Mouse (Mus musculus): Measurements from ENCODE around the gene Ranbp3l. TPM values are rescaled to one million over a fixed set of nuclear protein-coding genes. Genes with fewer than 3 reads are reported as not detected.
A peak's percentile ranks its signal among the peaks of the same experiment; 100 is the strongest.

Ranbp3l gene
- polyA plus RNA-seq, 1 experiment from 2014 or later: 0.30 TPM

- ATAC-seq (replicated peaks; ENCODE audit: low FRiP score, low TSS enrichment, low read depth) (no peak), DNase-seq (ENCODE audit: low spot score) (no peak)
- H3K36me3 ChIP-seq (ENCODE audit: control insufficient read depth, insufficient read depth, low read length): no peaks in the 10 kb centered on the region
- peak overlapping the region; percentile 62 for H3K4me2 ChIP-seq (ENCODE audit: low read length)
- H3K27me3 ChIP-seq (replicated peaks; ENCODE audit: control insufficient read depth, insufficient read depth, low read length): no peaks in the 10 kb centered on the region
- H3K9me3 ChIP-seq (ENCODE audit: control insufficient read depth, low read length): no peaks in the 10 kb centered on the region
- peak overlapping the region; percentile 92 for H3K4me3 ChIP-seq (ENCODE audit: low read depth, low read length)
- peaks cover 28% of the 10 kb centered on the region for H3K4me1 ChIP-seq (replicated peaks; ENCODE audit: control insufficient read depth, insufficient read depth, low read length)
- 65% methylated on average over 5 of the region's 5 CpGs for WGBS
- no peak overlapping the region for H3K9ac ChIP-seq (ENCODE audit: low read length)
- H3K27ac ChIP-seq (ENCODE audit: low read depth): no peak overlapping the region
Measured at GRCm38 (mm10) chr15:9073684-9074083, 105.9 kb downstream of the Ranbp3l start.

GRCm38 (mm10) chr15:9074139-9074538, 106.4 kb downstream of the Ranbp3l start:
- Histone ChIP-seq H3K4me2 (ENCODE audit: low read length) (peak overlapping the region; percentile 62), H3K27ac (ENCODE audit: low read depth) (no peak overlapping the region), H3K9ac (ENCODE audit: low read length) (no peak overlapping the region), H3K4me3 (ENCODE audit: low read depth, low read length) (no peak overlapping the region), H3K4me1 (replicated peaks; ENCODE audit: control insufficient read depth, insufficient read depth, low read length) (peaks cover 33% of the 10 kb centered on the region), H3K9me3 (ENCODE audit: control insufficient read depth, low read length) (no peaks in the 10 kb centered on the region), H3K36me3 (ENCODE audit: control insufficient read depth, insufficient read depth, low read length) (no peaks in the 10 kb centered on the region), H3K27me3 (replicated peaks; ENCODE audit: control insufficient read depth, insufficient read depth, low read length) (no peaks in the 10 kb centered on the region)
- 11% methylated on average over 2 of the region's 2 CpGs for WGBS
- no peak for DNase-seq (ENCODE audit: low spot score)
- no peak for ATAC-seq (replicated peaks; ENCODE audit: low FRiP score, low TSS enrichment, low read depth)

GRCm38 (mm10) chr15:9074671-9075070, 106.9 kb downstream of the Ranbp3l start:
- no peaks in the 10 kb centered on the region for H3K9me3 ChIP-seq (ENCODE audit: control insufficient read depth, low read length)
- H3K27ac ChIP-seq (ENCODE audit: low read depth): 0 out of 2 replicates have a peak overlapping the region, but pooled peaks have one; percentile 5
- no peaks in the 10 kb centered on the region for H3K27me3 ChIP-seq (replicated peaks; ENCODE audit: control insufficient read depth, insufficient read depth, low read length)
- no peak overlapping the region for H3K9ac ChIP-seq (ENCODE audit: low read length)
- peak overlapping the region; percentile 26; the same call in 1 of the 2 replicates for H3K4me2 ChIP-seq (ENCODE audit: low read length)
- H3K36me3 ChIP-seq (ENCODE audit: control insufficient read depth, insufficient read depth, low read length): no peaks in the 10 kb centered on the region
- ATAC-seq (replicated peaks; ENCODE audit: low FRiP score, low TSS enrichment, low read depth) (no peak), DNase-seq (ENCODE audit: low spot score) (no peak)
- 3% methylated on average over 4 of the region's 4 CpGs for WGBS
- H3K4me1 ChIP-seq (replicated peaks; ENCODE audit: control insufficient read depth, insufficient read depth, low read length): peaks cover 38% of the 10 kb centered on the region
- H3K4me3 ChIP-seq (ENCODE audit: low read depth, low read length): no peak overlapping the region

GRCm38 (mm10) chr15:9075608-9076200, 108.0 kb downstream of the Ranbp3l start:
- WGBS: 35% methylated on average over 14 of the region's 14 CpGs
- Histone ChIP-seq H3K4me2 (ENCODE audit: low read length) (peak overlapping the region; percentile 26), H3K4me1 (replicated peaks; ENCODE audit: control insufficient read depth, insufficient read depth, low read length) (peaks cover 32% of the 10 kb centered on the region), H3K9me3 (ENCODE audit: control insufficient read depth, low read length) (no peaks in the 10 kb centered on the region), H3K36me3 (ENCODE audit: control insufficient read depth, insufficient read depth, low read length) (no peaks in the 10 kb centered on the region), H3K9ac (ENCODE audit: low read length) (0 out of 2 replicates have a peak overlapping the region, but pooled peaks have one; percentile 6), H3K27me3 (replicated peaks; ENCODE audit: control insufficient read depth, insufficient read depth, low read length) (no peaks in the 10 kb centered on the region), H3K4me3 (ENCODE audit: low read depth, low read length) (no peak overlapping the region), H3K27ac (ENCODE audit: low read depth) (0 out of 2 replicates have a peak overlapping the region, but pooled peaks have one; percentile 17)
- DNase-seq (ENCODE audit: low spot score) (no peak), ATAC-seq (replicated peaks; ENCODE audit: low FRiP score, low TSS enrichment, low read depth) (no peak)

GRCm38 (mm10) chr15:9078481-9079300, 110.9 kb downstream of the Ranbp3l start:
- Histone ChIP-seq H3K9ac (ENCODE audit: low read length) (no peak overlapping the region), H3K4me1 (replicated peaks; ENCODE audit: control insufficient read depth, insufficient read depth, low read length) (peaks cover 36% of the 10 kb centered on the region), H3K27ac (ENCODE audit: low read depth) (peak overlapping the region; percentile 27; the same call in 1 of the 2 replicates), H3K4me3 (ENCODE audit: low read depth, low read length) (no peak overlapping the region), H3K27me3 (replicated peaks; ENCODE audit: control insufficient read depth, insufficient read depth, low read length) (no peaks in the 10 kb centered on the region), H3K4me2 (ENCODE audit: low read length) (no peak overlapping the region; the same call in 1 of the 2 replicates), H3K9me3 (ENCODE audit: control insufficient read depth, low read length) (no peaks in the 10 kb centered on the region), H3K36me3 (ENCODE audit: control insufficient read depth, insufficient read depth, low read length) (no peaks in the 10 kb centered on the region)
- WGBS: 66% methylated on average over 12 of the region's 12 CpGs
- ATAC-seq (replicated peaks; ENCODE audit: low FRiP score, low TSS enrichment, low read depth) (peak; percentile 36; the same call in 1 of the 2 replicates), DNase-seq (ENCODE audit: low spot score) (no peak)

GRCm38 (mm10) chr15:9079626-9080025, 111.9 kb downstream of the Ranbp3l start:
- Histone ChIP-seq H3K9me3 (ENCODE audit: control insufficient read depth, low read length) (no peaks in the 10 kb centered on the region), H3K4me1 (replicated peaks; ENCODE audit: control insufficient read depth, insufficient read depth, low read length) (peaks cover 31% of the 10 kb centered on the region), H3K36me3 (ENCODE audit: control insufficient read depth, insufficient read depth, low read length) (peaks cover 5% of the 10 kb centered on the region; the same call in 1 of the 2 replicates), H3K9ac (ENCODE audit: low read length) (no peak overlapping the region), H3K4me3 (ENCODE audit: low read depth, low read length) (no peak overlapping the region), H3K27ac (ENCODE audit: low read depth) (no peak overlapping the region), H3K4me2 (ENCODE audit: low read length) (peak overlapping the region; percentile 4; the same call in 1 of the 2 replicates), H3K27me3 (replicated peaks; ENCODE audit: control insufficient read depth, insufficient read depth, low read length) (no peaks in the 10 kb centered on the region)
- WGBS: 60% methylated on average over 5 of the region's 5 CpGs
- DNase-seq (ENCODE audit: low spot score): no peak
- ATAC-seq (replicated peaks; ENCODE audit: low FRiP score, low TSS enrichment, low read depth): no peak

GRCm38 (mm10) chr15:9080206-9080605, 112.5 kb downstream of the Ranbp3l start:
- no peak overlapping the region for H3K9ac ChIP-seq (ENCODE audit: low read length)
- no peak overlapping the region for H3K27ac ChIP-seq (ENCODE audit: low read depth)
- no peak overlapping the region for H3K4me3 ChIP-seq (ENCODE audit: low read depth, low read length)
- H3K27me3 ChIP-seq (replicated peaks; ENCODE audit: control insufficient read depth, insufficient read depth, low read length): no peaks in the 10 kb centered on the region
- no peak for ATAC-seq (replicated peaks; ENCODE audit: low FRiP score, low TSS enrichment, low read depth)
- no peak overlapping the region for H3K4me2 ChIP-seq (ENCODE audit: low read length)
- peaks cover 5% of the 10 kb centered on the region; the same call in 1 of the 2 replicates for H3K36me3 ChIP-seq (ENCODE audit: control insufficient read depth, insufficient read depth, low read length)
- no peak for DNase-seq (ENCODE audit: low spot score)
- H3K9me3 ChIP-seq (ENCODE audit: control insufficient read depth, low read length): no peaks in the 10 kb centered on the region
- H3K4me1 ChIP-seq (replicated peaks; ENCODE audit: control insufficient read depth, insufficient read depth, low read length): peaks cover 25% of the 10 kb centered on the region
- whole genome bisulfite sequencing: 62% methylated on average over 4 of the region's 4 CpGs

- ATAC-seq (replicated peaks; ENCODE audit: low FRiP score, low TSS enrichment, low read depth): no peak
- peaks cover 7% of the 10 kb centered on the region; the same call in 1 of the 2 replicates for H3K36me3 ChIP-seq (ENCODE audit: control insufficient read depth, insufficient read depth, low read length)
- no peak overlapping the region for H3K9ac ChIP-seq (ENCODE audit: low read length)
- no peaks in the 10 kb centered on the region for H3K27me3 ChIP-seq (replicated peaks; ENCODE audit: control insufficient read depth, insufficient read depth, low read length)
- DNase-seq (ENCODE audit: low spot score): no peak
- WGBS: 68% methylated on average over 3 of the region's 3 CpGs
- no peak overlapping the region for H3K4me3 ChIP-seq (ENCODE audit: low read depth, low read length)
- H3K9me3 ChIP-seq (ENCODE audit: control insufficient read depth, low read length): no peaks in the 10 kb centered on the region
- peaks cover 18% of the 10 kb centered on the region for H3K4me1 ChIP-seq (replicated peaks; ENCODE audit: control insufficient read depth, insufficient read depth, low read length)
- H3K27ac ChIP-seq (ENCODE audit: low read depth): no peak overlapping the region
- H3K4me2 ChIP-seq (ENCODE audit: low read length): no peak overlapping the region
Measured at GRCm38 (mm10) chr15:9081294-9081693, 113.5 kb downstream of the Ranbp3l start.

Measured in intestine, embryonic 14.5 days (tissue).